Mouse (Mus musculus) heart, adult 8-10 months (tissue): Measurements from ENCODE around the gene Nlrp4c. TPM values are rescaled to one million over a fixed set of nuclear protein-coding genes. Genes with fewer than 3 reads are reported as not detected.

Source experiments
- total RNA-seq, 4 experiments: library from RNA; stranded (reverse); gene quantifications; 2 replicates each; pipeline ENCODE4 v1.2.4; 2022

The Nlrp4c gene
- total RNA-seq, 4 experiments from 2014 or later: not detected

Other genes starting within 250 kb of the Nlrp4c start
- gene Vmn1r63, start 239.7 kb upstream of the Nlrp4c start, total RNA-seq: not detected
- not detected for gene Vmn1r64, start 160.6 kb upstream of the Nlrp4c start, total RNA-seq
- not detected for gene Vmn1r65, start 34.2 kb upstream of the Nlrp4c start, total RNA-seq
- gene Zfp787, start 110.8 kb downstream of the Nlrp4c start, total RNA-seq: 10 to 100 TPM; 24.7 to 29.4 (median 28.0) TPM
- gene Zfp444, start 127.1 kb downstream of the Nlrp4c start, total RNA-seq: 10 to 100 TPM in 2 of 4 experiments, 1 to 10 TPM in 2; 7.0 to 10.3 (median 9.9) TPM
- gene Galp, start 151.9 kb downstream of the Nlrp4c start, total RNA-seq: not detected
- gene Zscan5b, start 177.1 kb downstream of the Nlrp4c start, total RNA-seq: not detected
- gene Epp13, start 207.5 kb downstream of the Nlrp4c start, total RNA-seq: not detected
- 1 to 10 TPM; 2.9 to 4.9 (median 4.2) TPM for gene Zfp667, start 241.4 kb downstream of the Nlrp4c start, total RNA-seq